Mouse (Mus musculus): ENCODE measurements at regions not wholly inside any gene's neighbourhood (a gene's known extent, or its start where the extent isn't known, plus 50 kb on each side); places are given as distances from the start of the nearest gene placed in this dataset.

DNA sequence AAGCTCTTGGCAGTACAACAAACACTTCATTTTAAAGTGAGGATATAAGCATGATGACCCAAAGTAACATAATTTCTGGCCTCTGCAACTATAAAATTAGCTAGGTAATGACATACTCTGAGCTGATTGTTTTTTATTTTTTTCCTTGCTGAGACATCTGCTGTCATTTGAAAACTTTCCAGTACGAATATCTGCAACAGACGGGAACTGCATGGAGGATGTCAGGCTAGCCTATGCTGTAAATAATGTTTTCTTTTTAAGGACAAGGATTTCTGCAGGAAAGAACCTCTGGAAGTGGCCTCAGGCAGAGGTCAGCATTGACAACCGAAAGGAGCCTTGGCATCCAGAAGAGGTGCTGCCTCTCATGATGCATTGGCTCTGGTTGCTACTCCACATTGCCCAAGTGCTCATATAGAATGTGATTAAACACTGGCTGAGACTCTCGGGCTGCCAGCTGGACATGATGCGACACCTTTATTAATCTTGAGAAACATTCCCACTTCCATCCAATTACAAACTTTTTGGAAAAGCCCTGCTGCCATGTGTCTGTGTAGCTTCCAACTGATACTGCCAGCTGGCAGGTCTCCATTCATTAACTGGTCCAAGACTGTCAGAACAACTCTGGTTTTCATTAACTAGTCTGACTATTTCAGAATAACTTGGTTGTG is 837.9 kb downstream of the Ryr2 start:
- DNase-seq (ENCODE audit: low spot score): no peak

DNA sequence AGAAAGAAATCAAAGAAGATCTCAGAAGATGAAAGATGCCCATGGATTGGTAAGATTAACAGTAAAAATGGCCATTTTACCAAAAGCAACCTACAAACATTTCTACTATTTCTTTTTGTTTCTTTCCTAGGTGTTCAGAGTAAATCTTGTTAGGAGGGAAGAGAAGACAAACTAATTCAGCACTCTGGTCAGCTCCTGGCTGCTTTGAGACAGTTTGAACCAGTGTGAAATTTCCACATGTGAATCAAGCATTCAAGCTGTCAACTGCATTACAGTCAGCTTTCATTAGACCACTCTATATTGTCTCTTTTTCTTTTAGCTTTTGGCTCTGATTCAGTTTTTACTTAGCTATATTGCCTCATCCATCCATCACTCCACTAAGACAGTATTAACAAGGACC is 859.2 kb downstream of the Ryr2 start:
- no peak for DNase-seq (ENCODE audit: low spot score)

DNA sequence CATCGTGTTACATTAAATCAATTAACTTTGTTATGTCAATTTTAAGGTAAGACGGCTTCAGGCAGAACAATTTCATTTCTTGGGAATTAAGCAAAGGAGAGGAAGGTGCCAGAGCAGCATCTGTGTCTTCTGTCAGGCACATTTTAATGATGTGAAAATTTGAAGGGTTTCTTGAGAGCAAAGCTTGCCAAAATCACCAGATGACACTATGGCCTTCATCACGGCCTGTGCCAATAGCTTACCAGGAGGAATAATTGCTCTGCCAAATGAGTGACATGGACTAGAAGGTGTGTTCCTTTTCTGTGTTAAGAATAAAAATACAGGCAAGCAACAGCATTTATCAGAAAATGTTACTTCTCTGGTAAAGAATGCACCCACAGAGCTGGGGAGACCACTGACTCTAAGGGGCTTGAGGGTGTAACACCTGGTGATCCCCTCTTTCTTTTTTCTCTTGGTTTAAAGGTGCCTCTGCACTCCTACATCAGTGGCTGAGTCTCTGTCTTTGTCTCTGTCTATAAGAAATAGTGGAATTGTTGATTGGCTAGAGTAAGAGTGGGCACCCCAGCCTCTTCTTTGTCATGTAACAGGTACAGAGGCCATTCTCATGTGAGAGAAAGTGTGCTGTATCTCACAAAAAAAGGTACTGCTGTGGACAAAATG is 856.2 kb upstream of the Chrm3 start:
- DNase-seq (ENCODE audit: low spot score): no peak

DNA sequence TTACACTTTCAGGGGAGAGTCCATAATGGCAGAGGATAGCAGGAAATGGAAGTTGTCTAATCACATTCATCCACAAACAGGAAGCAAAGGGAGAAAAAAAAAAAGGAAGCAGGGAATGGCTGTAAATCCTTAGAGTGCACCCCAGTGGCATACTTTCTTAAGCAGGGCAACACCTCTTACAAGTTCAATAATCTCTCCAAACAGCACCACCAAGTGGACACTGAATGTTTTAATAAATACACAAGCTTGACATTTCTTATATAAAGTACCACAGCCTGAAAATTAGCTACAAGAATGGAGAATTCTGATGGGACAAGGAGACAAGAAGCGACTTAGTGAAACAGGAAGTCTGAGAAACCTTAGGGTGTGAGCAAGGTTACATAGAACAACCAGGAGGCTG is 849.5 kb upstream of the Chrm3 start:
- DNase-seq (ENCODE audit: low spot score): no peak

DNA sequence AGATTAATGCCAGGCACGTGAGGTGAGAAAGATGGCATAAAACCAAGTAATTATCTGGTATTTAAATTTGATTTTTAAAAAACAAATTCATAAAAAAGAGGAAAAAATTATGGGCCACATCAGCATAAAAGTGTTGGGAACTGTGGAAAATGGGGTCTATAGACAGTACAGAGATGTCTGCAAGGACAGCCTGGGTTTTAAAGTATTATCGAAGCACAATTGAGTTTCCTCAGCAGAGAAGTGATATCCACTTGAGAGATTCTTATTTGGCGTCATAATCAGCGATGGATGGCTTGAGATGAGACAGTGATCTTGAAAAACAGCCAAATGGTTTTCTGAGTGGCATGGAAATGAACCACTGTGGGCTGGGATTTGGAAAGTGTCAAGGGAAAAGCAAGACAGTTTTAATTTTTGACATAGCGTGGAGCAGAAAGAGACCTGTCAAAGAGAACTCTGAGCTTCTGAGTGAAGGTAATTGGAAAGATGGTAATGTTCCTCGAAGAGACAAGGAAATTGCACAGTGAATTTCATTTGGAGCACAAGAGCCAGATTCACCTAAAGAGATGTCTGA is 844.7 kb upstream of the Chrm3 start:
- DNase-seq (ENCODE audit: low spot score): no peak

DNA sequence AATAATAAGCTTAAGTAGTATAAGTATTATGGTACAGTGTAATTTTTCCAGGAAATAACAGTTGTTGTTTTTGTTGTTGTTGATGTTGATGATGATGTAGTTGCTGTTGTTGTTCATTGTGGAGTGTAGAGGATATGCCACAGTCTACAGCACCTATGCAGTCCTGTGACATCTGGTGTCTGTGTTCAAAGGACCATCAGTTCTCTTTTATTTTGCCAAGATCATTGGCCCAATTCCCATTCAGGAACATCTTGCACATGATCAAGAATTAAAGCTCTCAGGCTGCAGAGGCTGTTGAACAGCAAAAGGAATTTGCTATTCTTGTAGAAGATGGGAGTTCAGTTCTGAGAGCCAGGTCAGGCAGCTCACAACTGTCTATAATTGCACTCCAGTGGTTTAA is 841.3 kb upstream of the Chrm3 start:
- no peak for DNase-seq (ENCODE audit: low spot score)

DNA sequence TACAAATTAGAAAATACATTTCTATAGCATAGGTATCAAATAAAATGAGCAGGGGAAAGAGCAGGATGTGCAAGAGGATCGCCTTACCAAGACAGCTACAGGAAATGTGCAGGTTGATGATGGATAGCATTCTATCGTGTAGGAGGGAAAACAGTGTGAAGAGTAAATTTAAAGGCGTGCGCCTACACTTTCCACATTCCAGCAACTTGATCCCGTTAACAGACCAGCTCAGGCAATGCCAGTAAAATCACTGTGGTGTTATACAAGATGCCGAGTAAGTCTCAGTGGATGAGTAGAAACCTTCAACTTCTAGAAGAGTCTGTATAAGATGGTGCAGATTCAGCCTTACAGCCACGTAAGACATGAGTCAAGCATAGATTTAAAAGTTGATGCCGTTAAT is 831.8 kb upstream of the Chrm3 start:
- no peak for DNase-seq (ENCODE audit: low spot score)

DNA sequence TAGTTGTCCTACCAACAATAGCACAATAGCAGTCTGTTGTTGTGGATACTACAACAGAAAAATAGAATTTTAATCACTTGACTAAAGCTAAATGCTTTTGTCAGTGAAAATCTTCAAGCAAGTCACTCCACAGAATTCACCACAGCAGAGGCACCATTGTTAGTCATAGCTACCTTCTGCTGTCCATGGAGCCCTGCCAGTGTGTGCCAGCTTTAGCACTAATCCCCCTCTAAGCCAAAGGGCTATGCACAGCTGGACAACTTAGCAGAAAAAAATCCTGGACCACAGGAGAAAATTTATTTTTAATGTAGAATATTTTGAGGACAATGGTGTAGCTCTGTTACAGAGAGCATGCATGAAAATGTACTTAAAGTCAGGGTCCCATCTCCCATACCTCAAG is 820.5 kb upstream of the Chrm3 start:
- no peak for DNase-seq (ENCODE audit: low spot score)

DNA sequence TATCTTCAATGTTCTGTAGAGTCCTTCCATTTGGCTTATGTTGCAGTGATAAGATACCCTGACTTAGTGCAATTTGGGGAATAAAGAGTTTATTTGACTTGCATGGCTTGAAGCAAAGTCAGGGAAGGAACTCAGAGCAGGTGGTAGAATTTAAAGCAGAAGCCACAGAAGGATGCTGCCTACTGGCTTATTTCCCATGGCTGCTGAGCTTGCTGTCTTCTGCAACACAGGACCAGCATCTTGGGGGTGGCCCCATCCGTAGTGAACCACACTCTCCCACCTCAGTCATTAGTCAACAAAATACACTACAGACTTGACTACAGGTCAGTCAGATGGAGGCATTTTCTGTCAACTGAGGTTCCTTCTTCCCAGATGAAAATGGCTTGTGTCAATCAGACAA is 819.7 kb upstream of the Chrm3 start:
- no peak for DNase-seq (ENCODE audit: low spot score)

DNA sequence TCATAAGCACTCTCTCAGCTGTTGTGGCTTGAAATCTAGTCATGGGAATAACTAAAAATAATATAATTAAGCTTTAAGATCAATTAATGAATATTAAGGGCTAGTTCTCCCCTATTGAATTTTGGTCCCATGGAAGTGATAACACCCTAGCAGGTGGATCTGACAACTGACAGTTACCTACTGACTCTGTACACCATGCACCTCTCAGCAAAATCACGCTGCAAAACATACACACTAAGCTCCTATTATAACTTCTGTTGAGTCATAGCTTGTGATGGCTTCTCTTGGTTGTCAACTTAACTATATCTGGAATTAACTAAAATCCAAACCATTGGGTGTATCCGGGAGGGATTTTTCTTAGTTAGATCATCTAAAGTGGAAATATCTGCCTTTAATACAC is 817.9 kb upstream of the Chrm3 start:
- DNase-seq (ENCODE audit: low spot score): no peak

DNA sequence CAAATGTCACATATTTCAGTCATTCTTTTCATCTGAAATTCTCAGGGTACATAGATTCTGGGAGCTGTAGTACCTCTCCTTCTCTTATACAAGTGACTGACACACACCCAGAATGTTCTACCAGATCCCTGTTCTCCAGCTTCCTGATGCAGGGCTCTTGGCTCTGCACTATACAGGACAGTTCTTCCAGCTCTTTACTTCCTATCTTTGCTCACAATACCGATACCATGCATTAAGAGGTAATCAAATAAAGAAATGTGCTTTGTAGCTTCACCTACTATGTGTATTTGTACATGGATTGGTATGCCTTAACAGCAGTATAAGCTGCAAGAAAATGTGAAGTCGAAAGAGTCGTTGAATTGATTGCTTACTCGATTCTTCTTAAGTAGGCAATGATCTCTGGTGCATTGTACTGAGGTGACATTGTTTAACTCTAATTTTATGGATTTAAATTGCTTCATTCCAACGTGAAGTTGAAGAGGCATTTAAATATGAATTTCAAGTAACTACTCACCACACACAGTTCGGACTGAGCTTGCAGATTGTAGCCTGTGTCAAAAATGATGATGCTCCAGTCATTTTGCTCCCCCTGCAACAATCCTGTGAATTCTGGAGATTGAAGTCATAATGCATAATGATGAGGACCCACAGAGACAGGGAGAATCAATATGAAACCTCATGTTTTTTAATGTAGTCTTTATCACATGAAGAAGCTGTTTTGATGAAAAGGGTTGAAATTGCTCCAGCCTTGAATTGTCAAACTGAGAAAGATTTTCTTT is 817.2 kb upstream of the Chrm3 start:
- no peak for DNase-seq (ENCODE audit: low spot score)

DNA sequence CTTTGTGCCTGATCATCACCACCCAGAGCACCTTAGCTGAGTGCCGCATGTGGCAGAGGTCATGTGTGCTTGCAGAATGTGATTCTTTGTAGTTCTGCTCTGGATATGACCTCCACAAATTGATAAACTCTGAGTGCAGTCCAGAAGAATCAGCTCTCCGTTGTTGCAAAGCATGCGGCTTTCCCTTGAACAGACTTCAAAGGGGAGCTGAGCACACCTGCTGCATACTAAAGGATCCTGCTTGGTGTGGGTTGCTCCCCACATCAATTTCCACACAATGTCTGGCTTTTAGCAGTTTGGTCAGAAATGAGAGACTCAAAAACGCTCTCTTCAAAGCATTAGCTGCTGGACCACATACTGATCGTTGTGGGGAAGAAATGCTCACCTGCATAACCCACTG is 806.5 kb upstream of the Chrm3 start:
- no peak for DNase-seq (ENCODE audit: low spot score)

DNA sequence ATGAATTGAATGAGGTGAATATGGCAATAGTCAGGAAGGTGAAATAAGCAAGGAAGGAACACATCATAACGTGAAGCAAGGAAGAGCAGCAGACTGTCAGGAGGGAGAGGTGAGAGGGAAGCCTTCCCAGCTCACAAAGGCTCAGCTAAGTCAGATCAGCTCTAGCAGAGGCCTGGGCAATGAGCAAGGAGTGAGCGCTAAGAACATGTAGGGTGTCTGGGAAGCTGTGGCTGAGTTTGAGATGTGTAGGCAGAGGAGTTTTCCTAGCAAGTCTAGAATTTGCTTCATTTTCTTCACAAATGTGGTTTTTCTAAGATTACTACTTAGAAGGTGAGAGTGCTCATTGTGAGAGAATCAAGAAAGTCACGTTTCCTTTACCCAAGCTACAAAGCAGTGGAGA is 803.5 kb upstream of the Chrm3 start:
- DNase-seq (ENCODE audit: low spot score): no peak

DNA sequence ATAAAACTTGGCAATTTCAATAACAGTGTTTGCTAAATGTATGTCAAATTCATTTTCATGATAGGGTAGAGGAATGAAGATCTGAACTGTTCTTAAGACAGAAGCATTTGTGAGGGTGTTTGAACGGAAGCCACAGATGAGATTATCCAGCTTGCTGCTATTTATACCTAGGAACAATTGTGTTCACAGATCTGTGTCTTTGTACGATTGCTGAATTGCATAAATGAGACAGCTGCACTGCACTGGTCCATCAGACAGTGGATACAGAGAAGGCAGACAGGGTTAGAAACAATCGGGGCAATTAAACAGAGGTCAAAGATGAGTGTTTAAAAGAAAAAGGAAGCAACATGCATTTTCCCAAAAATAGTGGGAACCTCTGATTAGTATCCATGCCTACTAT is 786.6 kb upstream of the Chrm3 start:
- DNase-seq (ENCODE audit: low spot score): no peak

DNA sequence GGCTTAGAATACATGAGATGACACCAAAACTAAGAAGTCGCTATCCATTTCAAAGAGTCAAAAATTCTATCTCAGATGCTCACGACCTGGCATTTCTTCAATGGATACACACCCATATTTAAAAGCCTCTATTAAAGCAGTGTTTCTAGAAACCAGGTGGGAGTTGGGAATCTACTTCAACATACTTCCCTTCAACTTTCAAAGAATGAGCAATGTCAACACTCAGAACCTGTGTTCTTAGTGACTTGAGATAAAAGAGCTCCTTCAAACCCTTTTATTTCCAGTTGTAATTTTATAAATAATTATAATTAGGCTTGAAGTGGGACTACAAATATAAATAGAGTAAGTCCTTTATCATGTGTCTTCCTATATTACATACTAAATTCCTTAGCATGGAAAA is 747.0 kb upstream of the Chrm3 start:
- DNase-seq (ENCODE audit: low spot score): no peak

DNA sequence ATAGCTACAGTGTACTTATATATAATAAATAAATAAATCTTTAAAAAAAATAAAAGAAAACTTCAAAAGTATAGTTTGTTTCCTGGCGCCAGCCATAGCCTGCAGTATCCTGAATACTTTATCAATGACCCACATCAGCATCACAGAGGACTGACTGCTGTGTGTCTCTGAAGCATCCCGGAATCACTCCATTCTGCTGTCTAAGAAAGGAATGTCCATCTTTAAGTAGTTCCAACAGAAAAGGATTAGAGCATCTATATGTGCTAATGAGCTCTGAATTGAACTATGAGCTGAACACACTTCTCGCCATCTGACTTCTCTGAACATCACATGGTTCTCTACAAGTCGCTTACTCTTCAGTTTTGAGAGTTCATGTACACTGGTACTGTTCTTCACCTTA is 745.8 kb upstream of the Chrm3 start:
- no peak for DNase-seq (ENCODE audit: low spot score)

DNA sequence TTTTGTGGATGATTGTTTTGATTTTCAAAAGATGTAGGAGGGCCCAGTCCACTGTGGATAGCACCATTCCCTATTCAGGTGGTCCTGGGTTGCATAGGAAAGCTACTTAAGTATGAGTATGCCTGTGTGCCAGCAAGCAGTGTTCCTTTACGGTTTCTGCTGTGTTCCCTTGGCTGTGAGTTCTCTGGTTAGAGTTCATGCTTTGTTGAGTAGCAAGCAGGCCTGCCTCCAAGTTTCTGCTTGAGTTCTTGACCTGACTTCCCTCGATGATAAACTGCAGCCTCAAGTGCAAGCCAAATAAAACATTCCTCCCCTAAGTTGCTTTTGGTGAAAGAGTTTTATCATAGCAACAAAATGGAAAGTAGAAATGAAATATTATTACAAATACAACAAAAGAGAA is 744.9 kb upstream of the Chrm3 start:
- DNase-seq (ENCODE audit: low spot score): peak; percentile 26

DNA sequence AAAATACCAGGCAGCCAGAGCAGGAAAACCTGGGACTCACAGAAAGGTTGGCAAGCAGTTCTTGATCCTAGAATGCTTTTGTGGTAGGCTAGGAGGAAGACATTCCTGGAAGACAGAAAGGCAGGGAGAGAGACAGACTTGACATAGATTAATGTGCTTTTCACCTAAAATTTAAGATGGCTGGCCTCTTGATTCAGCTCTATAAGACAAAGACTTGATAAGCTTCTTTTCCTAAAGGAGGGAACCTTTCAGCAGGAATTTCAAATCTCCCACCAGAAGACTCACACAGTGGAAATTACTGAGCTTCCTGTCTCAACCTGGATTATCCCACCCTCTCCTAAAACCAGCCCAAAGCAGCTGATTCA is 738.9 kb upstream of the Chrm3 start:
- DNase-seq (ENCODE audit: low spot score): no peak

DNA sequence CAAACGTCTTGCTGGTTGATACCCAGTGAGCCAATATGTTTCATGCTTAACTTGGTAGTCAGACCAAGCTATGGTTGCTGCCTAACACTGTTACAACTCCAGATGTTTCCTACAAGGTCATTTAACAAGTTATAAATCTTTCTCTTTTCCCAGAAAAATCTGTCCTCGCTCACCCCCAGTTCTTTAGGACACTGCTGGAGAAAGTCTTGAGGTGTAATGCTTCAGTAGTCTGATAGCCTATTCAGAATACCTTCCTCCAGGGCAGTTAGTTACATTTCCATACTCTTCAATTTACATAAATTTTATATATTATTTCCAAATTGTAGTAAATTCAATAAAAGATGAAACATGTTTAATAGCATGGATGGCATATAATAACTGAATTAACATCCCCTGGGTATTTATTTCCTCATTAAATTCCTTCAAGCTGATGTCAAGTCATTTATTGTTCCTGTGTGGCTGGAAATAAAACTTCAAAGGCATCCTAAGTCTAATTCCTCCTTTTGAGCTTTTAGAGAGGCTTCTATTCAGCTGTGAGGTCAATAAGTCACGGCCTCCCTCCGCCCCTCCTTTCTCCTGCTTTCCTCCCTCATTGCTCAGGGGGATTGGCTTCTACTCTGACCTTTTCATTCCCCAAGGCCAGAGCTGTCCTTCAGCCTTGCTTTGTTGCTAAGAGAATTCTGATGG is 738.4 kb upstream of the Chrm3 start:
- peak; percentile 21 for DNase-seq (ENCODE audit: low spot score)

DNA sequence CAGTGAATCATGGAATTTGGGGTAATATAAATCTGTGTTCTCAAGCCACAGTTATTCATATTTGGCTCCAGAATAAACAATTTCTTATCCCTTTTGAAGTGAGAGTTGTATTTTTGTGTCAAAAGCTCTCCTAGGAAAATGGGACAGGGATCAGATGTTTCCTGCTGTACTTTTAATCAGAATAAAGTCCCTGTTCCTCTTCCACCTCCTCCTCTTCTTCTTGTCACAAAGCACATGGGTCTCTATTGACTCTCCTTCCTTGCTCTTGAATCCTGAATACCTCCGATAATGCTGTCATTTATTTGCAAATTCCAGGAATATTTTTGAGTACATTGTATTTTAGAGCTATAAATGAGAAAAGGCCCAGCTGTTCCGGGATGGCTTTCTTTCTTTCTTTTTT is 732.3 kb upstream of the Chrm3 start:
- DNase-seq (ENCODE audit: low spot score): no peak

All from ovary, adult 18-20 months (tissue).